Mouse (Mus musculus) MEL (cell line): ENCODE measurements around the gene Arhgef38. TPM values are rescaled to one million over a fixed set of nuclear protein-coding genes. Genes with fewer than 3 reads are reported as not detected.
A peak's percentile ranks its signal among the peaks of the same experiment; 100 is the strongest.

Experiments used
- DNase-seq: peaks from one replicate; pipeline ENCODE4 v3.0.0; 2011; ENCODE audit warnings: low read depth, low spot score
- H3K27ac ChIP-seq: 2 replicates; pipeline ENCODE4 v1.5.1; 2012; ENCODE audit warnings: low read depth, mild to moderate bottlenecking, control low read depth, low read length, moderate library complexity; ENCODE audit not compliant: control insufficient read depth
- H3K27me3 ChIP-seq, 2 experiments: fragments of 150-350 bp in 1 of 2; sonication (generic) in 1 of 2; 2 replicates each; pipeline ENCODE4 v1.6.1; 2012; ENCODE audit warnings: low read length in 2 of 2, mild to moderate bottlenecking in 2 of 2, improper control_type of control experiment in 1 of 2, moderate library complexity in 1 of 2; ENCODE audit not compliant: insufficient read depth in 2 of 2, control insufficient read depth in 1 of 2
- H3K36me3 ChIP-seq, 2 experiments: 2 replicates each; pipeline ENCODE4 v1.6.1; 2012 to 2014; ENCODE audit warnings: low read length in 2 of 2, improper control_type of control experiment in 1 of 2, inconsistent platforms in 1 of 2, mild to moderate bottlenecking in 1 of 2; ENCODE audit not compliant: insufficient read depth in 2 of 2, control insufficient read depth in 1 of 2
- H3K4me1 ChIP-seq, 2 experiments: fragments of 150-350 bp in 1 of 2; sonication (generic) in 1 of 2; 2 replicates each; pipeline ENCODE4 v1.6.1; 2012; ENCODE audit warnings: low read length in 2 of 2, improper control_type of control experiment in 1 of 2, mild to moderate bottlenecking in 1 of 2; ENCODE audit not compliant: insufficient read depth in 2 of 2, control insufficient read depth in 1 of 2
- H3K4me3 ChIP-seq, 2 experiments: fragments of 150-350 bp in 1 of 2; sonication (generic) in 1 of 2; 2 replicates each; pipeline ENCODE4 v1.5.1; 2012; ENCODE audit warnings: low read depth in 2 of 2, low read length in 2 of 2, mild to moderate bottlenecking in 2 of 2, moderate library complexity in 2 of 2, control low read depth in 1 of 2, improper control_type of control experiment in 1 of 2; ENCODE audit not compliant: control insufficient read depth in 1 of 2, insufficient read depth in 1 of 2
- H3K79me2 ChIP-seq: 2 replicates; pipeline ENCODE4 v1.6.1; 2012; ENCODE audit warnings: mild to moderate bottlenecking, low read length, moderate library complexity; ENCODE audit not compliant: control insufficient read depth, poor library complexity, insufficient read depth
- H3K9ac ChIP-seq: 2 replicates; pipeline ENCODE4 v1.6.1; 2012; ENCODE audit warnings: low read depth, mild to moderate bottlenecking, control low read depth, low read length, moderate library complexity; ENCODE audit not compliant: control insufficient read depth, poor library complexity, severe bottlenecking
- H3K9me3 ChIP-seq: fragments of 150-350 bp; sonication (generic); replicated peaks from 2 replicates; pipeline ENCODE4 v1.6.1; 2012; ENCODE audit warnings: mild to moderate bottlenecking, low read length, improper control_type of control experiment, moderate library complexity; ENCODE audit not compliant: insufficient read depth
- ETS1 ChIP-seq: IDR thresholded peaks from 2 replicates; pipeline ENCODE4 v1.6.1; 2012; ENCODE audit warnings: low read depth, mild to moderate bottlenecking, inconsistent platforms, low read length, improper control_type of control experiment, moderate library complexity
- GABPA ChIP-seq: IDR thresholded peaks from 2 replicates; pipeline ENCODE4 v1.6.1; 2012; ENCODE audit warnings: low read depth, mild to moderate bottlenecking, inconsistent platforms, low read length, improper control_type of control experiment, moderate library complexity
- HCFC1 ChIP-seq: IDR thresholded peaks from 2 replicates; pipeline ENCODE4 v1.6.1; 2012; ENCODE audit warnings: low read depth, mild to moderate bottlenecking, inconsistent platforms, low read length, improper control_type of control experiment, moderate library complexity
- JUND ChIP-seq: IDR thresholded peaks from 2 replicates; pipeline ENCODE4 v1.6.1; 2011; ENCODE audit warnings: low read depth, mild to moderate bottlenecking, improper control_type of control experiment, low read length
- MAFK ChIP-seq: IDR thresholded peaks from 2 replicates; pipeline ENCODE4 v1.6.1; 2011; ENCODE audit warnings: low read depth, mild to moderate bottlenecking, low read length, improper control_type of control experiment, borderline replicate concordance
- MAX ChIP-seq: IDR thresholded peaks from 2 replicates; pipeline ENCODE4 v1.6.1; 2011; ENCODE audit warnings: low read length, improper control_type of control experiment
- MAZ ChIP-seq: IDR thresholded peaks from 2 replicates; pipeline ENCODE4 v1.6.1; 2012; ENCODE audit warnings: low read depth, mild to moderate bottlenecking, inconsistent platforms, low read length, improper control_type of control experiment
- MYB ChIP-seq: IDR thresholded peaks from 2 replicates; pipeline ENCODE4 v1.6.1; 2011; ENCODE audit warnings: mild to moderate bottlenecking, low read depth, low read length, improper control_type of control experiment
- MYC ChIP-seq: IDR thresholded peaks from 2 replicates; pipeline ENCODE4 v1.6.1; 2011; ENCODE audit warnings: low read depth, mild to moderate bottlenecking, low read length, improper control_type of control experiment, moderate library complexity
- NELFE ChIP-seq: IDR thresholded peaks from 2 replicates; pipeline ENCODE4 v1.6.1; 2011; ENCODE audit warnings: low read depth, low read length, improper control_type of control experiment
- POLR2A ChIP-seq, 2 experiments: IDR thresholded peaks; 2 replicates each; pipeline ENCODE4 v1.6.1; 2011 to 2012; ENCODE audit warnings: low read length in 2 of 2, mild to moderate bottlenecking in 2 of 2, control low read depth in 1 of 2, improper control_type of control experiment in 1 of 2, low read depth in 1 of 2, moderate library complexity in 1 of 2; ENCODE audit not compliant: control insufficient read depth in 1 of 2, insufficient read depth in 1 of 2, poor library complexity in 1 of 2
- RCOR1 ChIP-seq: IDR thresholded peaks from 2 replicates; pipeline ENCODE4 v1.6.1; 2012; ENCODE audit warnings: low read depth, mild to moderate bottlenecking, inconsistent platforms, low read length, improper control_type of control experiment
- SIN3A ChIP-seq: IDR thresholded peaks from 2 replicates; pipeline ENCODE4 v1.6.1; 2012; ENCODE audit warnings: low read length, improper control_type of control experiment, inconsistent platforms
- SMC3 ChIP-seq: IDR thresholded peaks from 2 replicates; pipeline ENCODE4 v1.6.1; 2011; ENCODE audit warnings: low read depth, low read length, improper control_type of control experiment
- TBP ChIP-seq: IDR thresholded peaks from 2 replicates; pipeline ENCODE4 v1.8.0; 2011; ENCODE audit warnings: low read depth, low read length, improper control_type of control experiment
- TCF12 ChIP-seq: IDR thresholded peaks from 2 replicates; pipeline ENCODE4 v1.6.1; 2014; ENCODE audit warnings: low read depth, mild to moderate bottlenecking, inconsistent platforms, low read length, improper control_type of control experiment, moderate library complexity
- UBTF ChIP-seq: IDR thresholded peaks from 2 replicates; pipeline ENCODE4 v1.6.1; 2012; ENCODE audit warnings: low read depth, mild to moderate bottlenecking, inconsistent platforms, low read length, improper control_type of control experiment, moderate library complexity, borderline replicate concordance; ENCODE audit not compliant: insufficient read depth
- USF1 ChIP-seq: IDR thresholded peaks from 2 replicates; pipeline ENCODE4 v1.6.1; 2014; ENCODE audit warnings: low read depth, mild to moderate bottlenecking, inconsistent platforms, low read length, improper control_type of control experiment, moderate library complexity
- USF2 ChIP-seq, 2 experiments: IDR thresholded peaks; 2 replicates each; pipeline ENCODE4 v1.6.1; 2011 to 2012; ENCODE audit warnings: improper control_type of control experiment in 2 of 2, low read length in 2 of 2, borderline replicate concordance in 1 of 2, inconsistent platforms in 1 of 2, low read depth in 1 of 2, mild to moderate bottlenecking in 1 of 2; ENCODE audit not compliant: insufficient read depth in 1 of 2
- ZKSCAN1 ChIP-seq: IDR thresholded peaks from 2 replicates; pipeline ENCODE4 v1.6.1; 2012; ENCODE audit warnings: low read depth, mild to moderate bottlenecking, inconsistent platforms, low read length, improper control_type of control experiment, moderate library complexity
- polyA plus RNA-seq, 2 experiments: library from polyadenylated mRNA; stranded (reverse) in 1 of 2; unstranded in 1 of 2; fragments of >175 nt in 1 of 2; fragments of >200 nt in 1 of 2; gene quantifications; 2 replicates each; pipeline versions ENCODE4 v1.2.1 to v1.2.4; 2012; ENCODE audit warnings: low replicate concordance in 2 of 2, low read depth in 1 of 2; ENCODE audit not compliant: insufficient read length in 2 of 2, insufficient read depth in 1 of 2, missing spikeins in 1 of 2
- total RNA-seq: library from RNA; depleted of rRNA; stranded (reverse); fragments of 300-350 nt; gene quantifications from 2 replicates; pipeline ENCODE4 v1.2.3, GENCODE M21; 2012

Arhgef38 gene
- total and polyA plus RNA-seq, 3 experiments, result not detected

DNA sequence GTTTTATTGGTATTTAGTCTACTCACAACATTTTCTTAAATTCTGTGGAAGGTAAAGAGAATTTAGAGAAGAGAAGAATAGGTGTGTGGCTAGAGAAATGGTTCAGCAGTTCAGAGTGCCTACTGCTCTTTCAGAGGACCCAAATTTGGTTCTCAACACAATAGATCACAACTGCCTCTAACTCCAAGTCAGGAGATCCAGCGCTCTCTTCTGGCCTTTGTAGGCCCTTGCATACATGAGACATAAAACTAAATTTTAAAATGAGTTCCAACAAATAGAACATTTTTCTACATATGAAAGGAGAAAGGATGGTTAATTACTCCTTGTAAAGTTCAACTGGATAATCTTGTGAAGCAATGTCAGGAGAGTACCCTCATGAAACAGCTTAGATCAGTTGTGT, 73.3 kb downstream of the Arhgef38 start:
- no peaks in the 10 kb centered on the region; a peak in 1 of 4 replicates for H3K4me1 ChIP-seq
- peaks cover 0 to 5% of the 10 kb centered on the region in 2 experiments for H3K27me3 ChIP-seq
- H3K9me3 ChIP-seq, result no peaks in the 10 kb centered on the region
- TF ChIP-seq USF2 (IDR thresholded peaks at IDR 0.05; ENCODE audit: borderline replicate concordance in 1 of 2, insufficient read depth in 1 of 2, low read depth in 1 of 2, low read length in 2 of 2), result no peak
- peak; percentile 8; the same call in 1 of the 2 replicates for TF ChIP-seq SMC3
- DNase-seq, result no peak
- no peaks in the 10 kb centered on the region for H3K36me3 ChIP-seq
- H3K9ac ChIP-seq, result no peak overlapping the region
- no peak overlapping the region for H3K4me3 ChIP-seq
- H3K79me2 ChIP-seq, result no peaks in the 10 kb centered on the region
- H3K27ac ChIP-seq, result no peak overlapping the region

DNA sequence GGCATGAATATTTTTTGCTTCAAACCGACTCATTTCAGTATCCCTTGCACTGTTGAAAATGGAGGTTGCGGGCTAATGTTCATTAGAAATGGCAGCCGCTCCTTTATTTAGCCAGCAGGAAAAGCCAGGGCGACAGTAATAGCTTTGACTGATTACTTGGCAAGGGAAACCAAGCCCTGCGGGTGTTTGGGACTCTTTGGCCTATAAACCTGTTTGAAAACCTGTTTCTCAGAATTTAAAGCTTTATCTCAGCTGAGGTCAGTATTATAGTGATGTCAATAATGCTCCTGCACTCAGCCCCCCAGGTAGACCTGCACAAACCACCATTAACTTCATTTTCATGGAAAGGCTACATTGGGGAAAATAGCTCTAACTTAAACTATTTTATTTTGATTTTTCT, 76.5 kb downstream of the Arhgef38 start:
- no peak overlapping the region for H3K4me3 ChIP-seq
- H3K27ac ChIP-seq, result no peak overlapping the region
- no peaks in the 10 kb centered on the region; a peak in 2 of 4 replicates for H3K27me3 ChIP-seq
- no peaks in the 10 kb centered on the region for H3K79me2 ChIP-seq
- TF ChIP-seq RCOR1, result no peak
- TF ChIP-seq JUND, result no peak
- TF ChIP-seq POLR2A (IDR thresholded peaks at IDR 0.05; ENCODE audit: control insufficient read depth in 1 of 2, insufficient read depth in 1 of 2, low read depth in 1 of 2, low read length in 2 of 2, poor library complexity in 1 of 2), result no peak
- TF ChIP-seq USF1, result no peak
- no peak for TF ChIP-seq MAX
- TF ChIP-seq UBTF, result no peak
- no peak for TF ChIP-seq SIN3A
- no peak for TF ChIP-seq TBP
- no peak for TF ChIP-seq ETS1
- TF ChIP-seq MYC, result no peak
- TF ChIP-seq HCFC1, result no peak
- TF ChIP-seq ZKSCAN1, result no peak
- TF ChIP-seq GABPA, result no peak
- TF ChIP-seq NELFE, result no peak
- no peak for TF ChIP-seq MYB
- TF ChIP-seq USF2 (IDR thresholded peaks at IDR 0.05; ENCODE audit: borderline replicate concordance in 1 of 2, insufficient read depth in 1 of 2, low read depth in 1 of 2, low read length in 2 of 2), result no peak
- TF ChIP-seq MAFK, result no peak
- no peak for TF ChIP-seq TCF12
- no peak for TF ChIP-seq MAZ
- no peak for TF ChIP-seq SMC3
- H3K9ac ChIP-seq, result no peak overlapping the region
- no peak for DNase-seq
- H3K4me1 ChIP-seq, result no peaks in the 10 kb centered on the region
- no peaks in the 10 kb centered on the region for H3K36me3 ChIP-seq
- no peaks in the 10 kb centered on the region for H3K9me3 ChIP-seq
